Mouse (Mus musculus): ENCODE data around the gene Sdk2. TPM values are rescaled to one million over a fixed set of nuclear protein-coding genes. Genes with fewer than 3 reads are reported as not detected.

Gene Sdk2
- total and polyA plus RNA-seq, 3 experiments, result 0.13 TPM; not detected in 2

- Histone ChIP-seq H3K9ac (ENCODE audit: control insufficient read depth, low read depth, low read length, poor library complexity, severe bottlenecking) (no peak overlapping the region), H3K36me3 (ENCODE audit: control insufficient read depth in 1 of 2, insufficient read depth in 2 of 2, low read length in 2 of 2) (no peaks in the 10 kb centered on the region), H3K27me3 (ENCODE audit: control insufficient read depth in 1 of 2, insufficient read depth in 2 of 2, low read length in 2 of 2) (no peaks in the 10 kb centered on the region; a peak in 1 of 4 replicates), H3K4me3 (ENCODE audit: control insufficient read depth in 1 of 2, insufficient read depth in 1 of 2, low read depth in 2 of 2, low read length in 2 of 2) (no peak overlapping the region), H3K9me3 (replicated peaks; ENCODE audit: insufficient read depth, low read length) (no peaks in the 10 kb centered on the region; the same call in 1 of the 2 replicates), H3K4me1 (ENCODE audit: control insufficient read depth in 1 of 2, insufficient read depth in 2 of 2, low read length in 2 of 2) (no peaks in the 10 kb centered on the region), H3K79me2 (ENCODE audit: control insufficient read depth, insufficient read depth, low read length, poor library complexity) (no peaks in the 10 kb centered on the region), H3K27ac (ENCODE audit: control insufficient read depth, low read depth, low read length) (no peak overlapping the region)
- TF ChIP-seq CTCF (IDR thresholded peaks at IDR 0.05 in 2 of 3, conservative IDR thresholded peaks at IDR 0.05 in 1 of 3; ENCODE audit: control insufficient read depth in 1 of 3, insufficient read depth in 1 of 3, low read depth in 2 of 3, low read length in 3 of 3, poor library complexity in 1 of 3, severe bottlenecking in 1 of 3) (no peak), E2F4 (IDR thresholded peaks at IDR 0.05; ENCODE audit: borderline replicate concordance, low read depth, low read length) (no peak), JUND (IDR thresholded peaks at IDR 0.05; ENCODE audit: low read depth, low read length) (no peak), ZKSCAN1 (IDR thresholded peaks at IDR 0.05; ENCODE audit: low read depth, low read length) (no peak), NELFE (IDR thresholded peaks at IDR 0.05; ENCODE audit: low read depth, low read length) (no peak), NRF1 (IDR thresholded peaks at IDR 0.05; ENCODE audit: insufficient read depth, low read depth, low read length, poor library complexity, severe bottlenecking) (no peak), ETS1 (IDR thresholded peaks at IDR 0.05; ENCODE audit: low read depth, low read length) (no peak), TCF12 (IDR thresholded peaks at IDR 0.05; ENCODE audit: low read depth, low read length) (no peak), KAT2A (conservative IDR thresholded peaks at IDR 0.05; ENCODE audit: low read depth, low read length) (no peak), USF1 (IDR thresholded peaks at IDR 0.05; ENCODE audit: low read depth, low read length) (no peak), UBTF (IDR thresholded peaks at IDR 0.05; ENCODE audit: borderline replicate concordance, insufficient read depth, low read depth, low read length) (no peak), ZMIZ1 (IDR thresholded peaks at IDR 0.05; ENCODE audit: low read depth, low read length) (no peak), ZNF384 (IDR thresholded peaks at IDR 0.05; ENCODE audit: low read depth, low read length) (no peak), TBP (IDR thresholded peaks at IDR 0.05; ENCODE audit: low read depth, low read length) (no peak)
- DNase-seq (ENCODE audit: low read depth, low spot score), result no peak
Observed at GRCm38 (mm10) chr11:114061265-114061664, 5.6 kb downstream of the Sdk2 start.

- H3K9me3 ChIP-seq (replicated peaks; ENCODE audit: insufficient read depth, low read length), result no peaks in the 10 kb centered on the region
- no peak for DNase-seq (ENCODE audit: low read depth, low spot score)
- H3K4me3 ChIP-seq (ENCODE audit: control insufficient read depth in 1 of 2, insufficient read depth in 1 of 2, low read depth in 2 of 2, low read length in 2 of 2), result no peak overlapping the region
- no peaks in the 10 kb centered on the region for H3K4me1 ChIP-seq (ENCODE audit: control insufficient read depth in 1 of 2, insufficient read depth in 2 of 2, low read length in 2 of 2)
- no peaks in the 10 kb centered on the region for H3K36me3 ChIP-seq (ENCODE audit: control insufficient read depth in 1 of 2, insufficient read depth in 2 of 2, low read length in 2 of 2)
- no peak overlapping the region for H3K9ac ChIP-seq (ENCODE audit: control insufficient read depth, low read depth, low read length, poor library complexity, severe bottlenecking)
- TF ChIP-seq ELF1 (IDR thresholded peaks at IDR 0.05; ENCODE audit: low read depth, low read length) (no peak), EP300 (IDR thresholded peaks at IDR 0.05; ENCODE audit: low read depth in 1 of 2, low read length in 2 of 2) (no peak), CHD2 (IDR thresholded peaks at IDR 0.05; ENCODE audit: low read length) (no peak), USF1 (IDR thresholded peaks at IDR 0.05; ENCODE audit: low read depth, low read length) (no peak), ETS1 (IDR thresholded peaks at IDR 0.05; ENCODE audit: low read depth, low read length) (no peak), MYC (IDR thresholded peaks at IDR 0.05; ENCODE audit: low read depth, low read length) (no peak), GATA1 (IDR thresholded peaks at IDR 0.05; ENCODE audit: low read depth, low read length) (no peak), MAX (IDR thresholded peaks at IDR 0.05; ENCODE audit: low read length) (no peak), USF2 (IDR thresholded peaks at IDR 0.05; ENCODE audit: borderline replicate concordance in 1 of 2, insufficient read depth in 1 of 2, low read depth in 1 of 2, low read length in 2 of 2) (no peak), CHD1 (IDR thresholded peaks at IDR 0.05; ENCODE audit: low read depth, low read length) (no peak), NELFE (IDR thresholded peaks at IDR 0.05; ENCODE audit: low read depth, low read length) (no peak), MYB (IDR thresholded peaks at IDR 0.05; ENCODE audit: low read depth, low read length) (no peak), ZC3H11A (IDR thresholded peaks at IDR 0.05; ENCODE audit: low read depth, low read length) (no peak)
- H3K27ac ChIP-seq (ENCODE audit: control insufficient read depth, low read depth, low read length), result no peak overlapping the region
- no peaks in the 10 kb centered on the region for H3K79me2 ChIP-seq (ENCODE audit: control insufficient read depth, insufficient read depth, low read length, poor library complexity)
- no peaks in the 10 kb centered on the region for H3K27me3 ChIP-seq (ENCODE audit: control insufficient read depth in 1 of 2, insufficient read depth in 2 of 2, low read length in 2 of 2)
Observed at GRCm38 (mm10) chr11:114056351-114056750, 10.5 kb downstream of the Sdk2 start.
